Mouse (Mus musculus): ENCODE measurements around the gene Actr8. TPM values are rescaled to one million over a fixed set of nuclear protein-coding genes. Genes with fewer than 3 reads are reported as not detected.
A peak's percentile ranks its signal among the peaks of the same experiment; 100 is the strongest.

Actr8 gene
- polyA plus RNA-seq, 2 experiments, result 11.3 to 17.3 TPM

- Histone ChIP-seq H3K36me3 (replicated peaks; ENCODE audit: control insufficient read depth, insufficient read depth, low read depth) (no peaks in the 10 kb centered on the region), H3K4me3 (ENCODE audit: insufficient read depth in 1 of 2, low read depth in 2 of 2, low read length in 2 of 2) (peak within 1 kb of the TSS; percentile 24 to 46), H3K9me3 (ENCODE audit: control insufficient read depth, low read length) (no peaks in the 10 kb centered on the region), H3K9ac (replicated peaks) (0 out of 2 replicates have a peak within 1 kb of the TSS, but pooled peaks have one; percentile 1), H3K4me2 (ENCODE audit: low read depth) (peak within 1 kb of the TSS; percentile 52), H3K27ac (no peak within 1 kb of the TSS), H3K4me1 (replicated peaks; ENCODE audit: control insufficient read depth in 2 of 2, insufficient read depth in 2 of 2, low read length in 1 of 2) (no peaks in the 10 kb centered on the region; a peak in 1 of 4 replicates), H3K27me3 (ENCODE audit: control insufficient read depth, insufficient read depth, low read length) (peaks cover 19% of the 10 kb centered on the region)
- DNase-seq (ENCODE audit: low read depth in 3 of 3, low spot score in 3 of 3) (no peak), ATAC-seq (ENCODE audit: insufficient read depth) (peak; percentile 60)
- 8% methylated on average over 52 of the region's 54 CpGs for WGBS (ENCODE audit: insufficient replicate concordance)
- TF ChIP-seq CTCF (IDR thresholded peaks at IDR 0.05; ENCODE audit: low read depth), result no peak
- TF ChIP-seq EP300 (IDR thresholded peaks at IDR 0.05; ENCODE audit: low read depth), result no peak
Observed at GRCm38 (mm10) chr14:30008733-30009575, 30.8 kb downstream of the Actr8 start, which contains the start of the genes Il17rb and Chdh. Il17rb (minus strand) TSS chr14:30008896. Chdh (plus strand) TSS chr14:30009023.

GRCm38 (mm10) chr14:30009864-30010560 is 31.9 kb downstream of the Actr8 start:
- H3K4me2 ChIP-seq (ENCODE audit: low read depth), result peak overlapping the region; percentile 1; the same call in 1 of the 2 replicates
- H3K9me3 ChIP-seq (ENCODE audit: control insufficient read depth, low read length), result no peaks in the 10 kb centered on the region
- H3K4me3 ChIP-seq (ENCODE audit: insufficient read depth in 1 of 2, low read depth in 2 of 2, low read length in 2 of 2), result no peak overlapping the region
- DNase-seq (ENCODE audit: low read depth in 3 of 3, low spot score in 3 of 3) (no peak), ATAC-seq (ENCODE audit: insufficient read depth) (0 out of 2 replicates have a peak, but pooled peaks have one; percentile 28)
- TF ChIP-seq EP300 (IDR thresholded peaks at IDR 0.05; ENCODE audit: low read depth), result no peak
- no peak for TF ChIP-seq CTCF (IDR thresholded peaks at IDR 0.05; ENCODE audit: low read depth)
- no peak overlapping the region for H3K27ac ChIP-seq
- H3K36me3 ChIP-seq (replicated peaks; ENCODE audit: control insufficient read depth, insufficient read depth, low read depth), result no peaks in the 10 kb centered on the region
- WGBS (ENCODE audit: insufficient replicate concordance), result 60% methylated on average over 10 of the region's 10 CpGs
- no peak overlapping the region for H3K9ac ChIP-seq (replicated peaks)
- no peaks in the 10 kb centered on the region; a peak in 1 of 4 replicates for H3K4me1 ChIP-seq (replicated peaks; ENCODE audit: control insufficient read depth in 2 of 2, insufficient read depth in 2 of 2, low read length in 1 of 2)
- peaks cover 19% of the 10 kb centered on the region for H3K27me3 ChIP-seq (ENCODE audit: control insufficient read depth, insufficient read depth, low read length)

GRCm38 (mm10) chr14:30011886-30012560 is 33.9 kb downstream of the Actr8 start:
- Histone ChIP-seq H3K4me1 (replicated peaks; ENCODE audit: control insufficient read depth in 2 of 2, insufficient read depth in 2 of 2, low read length in 1 of 2) (no peaks in the 10 kb centered on the region; a peak in 1 of 4 replicates), H3K36me3 (replicated peaks; ENCODE audit: control insufficient read depth, insufficient read depth, low read depth) (no peaks in the 10 kb centered on the region), H3K27me3 (ENCODE audit: control insufficient read depth, insufficient read depth, low read length) (peaks cover 19% of the 10 kb centered on the region), H3K9me3 (ENCODE audit: control insufficient read depth, low read length) (no peaks in the 10 kb centered on the region), H3K9ac (replicated peaks) (no peak overlapping the region), H3K4me2 (ENCODE audit: low read depth) (no peak overlapping the region), H3K27ac (no peak overlapping the region), H3K4me3 (ENCODE audit: insufficient read depth in 1 of 2, low read depth in 2 of 2, low read length in 2 of 2) (no peak overlapping the region)
- TF ChIP-seq CTCF (IDR thresholded peaks at IDR 0.05; ENCODE audit: low read depth), result no peak
- no peak for TF ChIP-seq EP300 (IDR thresholded peaks at IDR 0.05; ENCODE audit: low read depth)
- DNase-seq (ENCODE audit: low read depth in 3 of 3, low spot score in 3 of 3), result no peak
- WGBS (ENCODE audit: insufficient replicate concordance), result 60% methylated on average over 10 of the region's 10 CpGs
- no peak for ATAC-seq (ENCODE audit: insufficient read depth)

GRCm38 (mm10) chr14:30014487-30014886 is 36.4 kb downstream of the Actr8 start:
- H3K27ac ChIP-seq, result no peak overlapping the region
- H3K9ac ChIP-seq (replicated peaks), result no peak overlapping the region
- DNase-seq (ENCODE audit: low read depth in 3 of 3, low spot score in 3 of 3) (no peak), ATAC-seq (ENCODE audit: insufficient read depth) (no peak)
- H3K4me1 ChIP-seq (replicated peaks; ENCODE audit: control insufficient read depth in 2 of 2, insufficient read depth in 2 of 2, low read length in 1 of 2), result no peaks in the 10 kb centered on the region; a peak in 1 of 4 replicates
- H3K9me3 ChIP-seq (ENCODE audit: control insufficient read depth, low read length), result no peaks in the 10 kb centered on the region
- WGBS (ENCODE audit: insufficient replicate concordance), result 46% methylated on average over 10 of the region's 10 CpGs
- H3K4me2 ChIP-seq (ENCODE audit: low read depth), result no peak overlapping the region
- H3K36me3 ChIP-seq (replicated peaks; ENCODE audit: control insufficient read depth, insufficient read depth, low read depth), result no peaks in the 10 kb centered on the region
- peaks cover 3% of the 10 kb centered on the region for H3K27me3 ChIP-seq (ENCODE audit: control insufficient read depth, insufficient read depth, low read length)
- H3K4me3 ChIP-seq (ENCODE audit: insufficient read depth in 1 of 2, low read depth in 2 of 2, low read length in 2 of 2), result no peak overlapping the region
- TF ChIP-seq CTCF (IDR thresholded peaks at IDR 0.05; ENCODE audit: low read depth) (no peak), EP300 (IDR thresholded peaks at IDR 0.05; ENCODE audit: low read depth) (no peak)

Data from liver, embryonic 14.5 days (tissue).